Mouse (Mus musculus): ENCODE measurements at regions not wholly inside any gene's neighbourhood (a gene's known extent, or its start where the extent isn't known, plus 50 kb on each side); places are given as distances from the start of the nearest gene placed in this dataset.

DNA sequence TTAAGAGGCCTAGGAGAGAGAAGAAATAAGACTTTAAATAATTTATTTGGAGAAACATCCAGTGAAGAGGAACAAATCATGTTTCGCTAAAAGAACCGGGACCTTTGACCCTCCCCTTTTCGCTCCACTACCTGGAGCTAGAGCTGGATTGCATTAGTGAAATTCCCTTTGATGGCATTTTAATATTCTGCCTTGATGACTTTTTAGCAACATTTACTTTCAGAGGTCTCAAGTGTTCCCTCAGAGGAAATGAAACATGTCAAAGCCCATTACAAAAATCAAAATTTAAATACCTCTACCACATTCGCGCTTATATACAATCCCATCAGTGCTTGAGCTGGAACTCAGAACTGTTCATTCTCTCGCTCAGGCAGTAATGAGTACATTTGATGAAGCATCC lies 297.0 kb upstream of the Gm10295 start:
- Histone ChIP-seq H3K9me3 (ENCODE audit: control insufficient read depth, low read length) (no peaks in the 10 kb centered on the region), H3K27me3 (ENCODE audit: control insufficient read depth, insufficient read depth, low read depth, low read length) (no peaks in the 10 kb centered on the region), H3K4me1 (replicated peaks; ENCODE audit: control insufficient read depth, insufficient read depth, low read length) (no peaks in the 10 kb centered on the region), H3K36me3 (ENCODE audit: control insufficient read depth, insufficient read depth, low read length) (no peaks in the 10 kb centered on the region), H3K4me2 (ENCODE audit: low read depth, low read length) (no peak overlapping the region), H3K27ac (ENCODE audit: low read length) (no peak overlapping the region), H3K4me3 (ENCODE audit: low read length) (no peak overlapping the region), H3K9ac (ENCODE audit: low read length) (no peak overlapping the region)
- no peak for ATAC-seq (ENCODE audit: low read depth)
- WGBS = 84% methylated on average over 6 of the region's 6 CpGs

DNA sequence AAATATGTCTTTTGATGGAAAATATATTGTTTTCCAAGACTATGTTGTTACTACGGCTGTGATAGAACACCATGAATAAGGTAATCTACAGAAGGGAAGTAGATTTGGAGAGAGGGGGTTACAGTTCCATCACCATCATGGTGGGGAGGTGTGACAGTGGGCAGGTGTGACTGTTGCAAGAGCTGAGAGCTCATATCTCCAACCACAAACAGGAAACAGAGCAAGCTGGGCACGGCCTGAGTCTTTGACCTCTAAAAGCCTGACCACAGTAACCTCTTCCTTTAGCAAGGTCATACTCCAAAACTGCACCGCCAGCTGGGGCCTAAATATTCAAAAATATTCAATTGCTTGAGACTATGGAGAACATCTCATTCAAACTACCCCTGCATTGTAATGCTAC lies 295.7 kb upstream of the Gm10295 start:
- H3K9ac ChIP-seq (ENCODE audit: low read length) = no peak overlapping the region
- H3K27ac ChIP-seq (ENCODE audit: low read length) = no peak overlapping the region
- 76% methylated on average over 3 of the region's 3 CpGs for WGBS
- H3K9me3 ChIP-seq (ENCODE audit: control insufficient read depth, low read length) = no peaks in the 10 kb centered on the region
- no peaks in the 10 kb centered on the region for H3K4me1 ChIP-seq (replicated peaks; ENCODE audit: control insufficient read depth, insufficient read depth, low read length)
- no peaks in the 10 kb centered on the region for H3K27me3 ChIP-seq (ENCODE audit: control insufficient read depth, insufficient read depth, low read depth, low read length)
- no peaks in the 10 kb centered on the region for H3K36me3 ChIP-seq (ENCODE audit: control insufficient read depth, insufficient read depth, low read length)
- no peak overlapping the region for H3K4me3 ChIP-seq (ENCODE audit: low read length)
- no peak for ATAC-seq (ENCODE audit: low read depth)
- H3K4me2 ChIP-seq (ENCODE audit: low read depth, low read length) = no peak overlapping the region

DNA sequence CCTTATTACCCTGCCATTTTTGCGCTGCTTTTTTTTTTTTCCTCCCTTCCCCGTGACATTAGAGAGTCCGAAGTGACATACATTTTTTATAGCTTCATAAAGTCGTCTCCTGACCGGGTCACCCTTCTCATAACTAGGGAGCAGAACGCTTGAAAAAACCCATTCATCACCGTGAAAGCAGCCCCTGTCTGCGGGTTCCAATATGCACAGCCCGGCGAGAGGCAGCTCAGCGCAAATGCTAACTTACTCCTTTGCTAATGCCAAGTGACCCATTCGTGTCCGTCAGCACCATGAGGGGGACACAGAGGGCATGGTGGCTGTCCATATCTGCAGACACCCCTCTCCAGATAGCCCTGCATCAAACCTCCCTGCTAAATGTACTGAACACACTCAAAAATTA lies 271.8 kb upstream of the Gm10295 start:
- Histone ChIP-seq H3K4me1 (replicated peaks; ENCODE audit: control insufficient read depth, insufficient read depth, low read length) (no peaks in the 10 kb centered on the region), H3K27ac (ENCODE audit: low read length) (no peak overlapping the region), H3K4me2 (ENCODE audit: low read depth, low read length) (peak overlapping the region; percentile 27), H3K36me3 (ENCODE audit: control insufficient read depth, insufficient read depth, low read length) (no peaks in the 10 kb centered on the region), H3K27me3 (ENCODE audit: control insufficient read depth, insufficient read depth, low read depth, low read length) (no peaks in the 10 kb centered on the region), H3K9me3 (ENCODE audit: control insufficient read depth, low read length) (no peaks in the 10 kb centered on the region), H3K9ac (ENCODE audit: low read length) (no peak overlapping the region), H3K4me3 (ENCODE audit: low read length) (no peak overlapping the region)
- ATAC-seq (ENCODE audit: low read depth) = no peak
- 35% methylated on average over 13 of the region's 13 CpGs for WGBS

DNA sequence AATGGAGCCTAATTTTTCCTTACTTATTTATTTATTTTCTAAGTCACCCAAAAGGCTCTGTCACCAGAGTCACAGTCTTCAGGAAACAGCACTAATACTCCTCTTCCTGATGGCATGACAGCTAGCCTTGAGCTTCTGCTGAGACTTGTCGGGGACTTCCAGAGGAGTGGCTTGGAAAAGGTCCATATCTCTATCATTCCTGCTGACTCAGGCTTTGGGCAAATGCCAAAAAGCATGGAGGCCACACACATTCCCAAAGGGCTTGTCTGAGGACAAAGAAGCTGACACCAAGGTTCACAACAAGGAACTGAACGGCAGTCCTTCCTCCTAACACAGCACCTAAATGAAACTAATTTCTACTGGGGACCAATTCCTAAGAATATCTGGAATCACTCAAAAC lies 251.9 kb upstream of the Gm10295 start:
- ATAC-seq (ENCODE audit: low read depth) = peak; percentile 78
- WGBS = 28% methylated on average over 2 of the region's 2 CpGs
- Histone ChIP-seq H3K4me1 (replicated peaks; ENCODE audit: control insufficient read depth, insufficient read depth, low read length) (peaks cover 7% of the 10 kb centered on the region; the same call in 1 of the 2 replicates), H3K4me3 (ENCODE audit: low read length) (no peak overlapping the region), H3K27ac (ENCODE audit: low read length) (no peak overlapping the region), H3K9me3 (ENCODE audit: control insufficient read depth, low read length) (no peaks in the 10 kb centered on the region), H3K27me3 (ENCODE audit: control insufficient read depth, insufficient read depth, low read depth, low read length) (no peaks in the 10 kb centered on the region), H3K36me3 (ENCODE audit: control insufficient read depth, insufficient read depth, low read length) (no peaks in the 10 kb centered on the region), H3K9ac (ENCODE audit: low read length) (no peak overlapping the region), H3K4me2 (ENCODE audit: low read depth, low read length) (no peak overlapping the region; the same call in 1 of the 2 replicates)

DNA sequence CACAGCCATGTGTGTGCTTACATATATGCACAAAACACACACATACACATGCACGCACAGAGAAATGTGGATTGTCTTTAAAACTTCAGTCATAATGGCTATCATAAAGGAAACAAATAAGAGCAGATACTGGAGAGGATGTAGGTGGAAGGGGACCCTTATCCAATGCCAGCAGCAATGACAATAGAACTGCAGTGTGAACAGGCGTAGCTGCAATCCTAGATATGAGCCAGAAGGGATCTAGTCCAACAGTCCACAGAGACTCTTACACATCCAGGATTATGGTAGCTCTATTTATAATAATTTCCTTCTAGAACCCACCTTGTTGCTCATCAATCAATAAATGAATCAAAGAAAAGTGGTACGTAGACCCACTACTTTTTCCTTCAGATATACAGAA lies 245.5 kb upstream of the Gm10295 start:
- Histone ChIP-seq H3K9ac (ENCODE audit: low read length) (no peak overlapping the region), H3K27ac (ENCODE audit: low read length) (no peak overlapping the region), H3K27me3 (ENCODE audit: control insufficient read depth, insufficient read depth, low read depth, low read length) (no peaks in the 10 kb centered on the region), H3K4me1 (replicated peaks; ENCODE audit: control insufficient read depth, insufficient read depth, low read length) (no peaks in the 10 kb centered on the region), H3K9me3 (ENCODE audit: control insufficient read depth, low read length) (no peaks in the 10 kb centered on the region), H3K4me3 (ENCODE audit: low read length) (no peak overlapping the region), H3K36me3 (ENCODE audit: control insufficient read depth, insufficient read depth, low read length) (no peaks in the 10 kb centered on the region), H3K4me2 (ENCODE audit: low read depth, low read length) (no peak overlapping the region)
- ATAC-seq (ENCODE audit: low read depth) = no peak
- 87% methylated on average over 3 of the region's 3 CpGs for WGBS

DNA sequence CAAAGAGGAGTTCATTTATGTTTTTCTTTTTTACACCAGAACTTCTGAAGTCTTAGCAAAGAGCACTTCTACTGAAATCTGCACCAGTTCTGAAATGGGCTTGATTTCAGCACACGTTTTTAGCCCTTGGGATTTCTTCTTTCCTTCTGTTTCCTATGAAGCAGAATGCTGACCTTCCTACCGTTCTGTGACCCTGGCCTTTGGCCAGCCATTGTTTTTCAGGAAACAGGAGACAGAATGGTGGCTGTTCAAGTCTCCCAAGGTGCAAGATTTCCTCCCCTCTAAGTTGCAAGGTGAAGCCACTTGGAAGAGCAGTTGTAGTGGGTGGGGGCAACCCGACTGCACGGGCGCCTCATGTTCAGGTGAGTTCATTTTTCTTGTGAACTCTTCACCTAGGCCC lies 236.3 kb upstream of the Gm10295 start:
- ATAC-seq (ENCODE audit: low read depth) = no peak
- no peaks in the 10 kb centered on the region for H3K36me3 ChIP-seq (ENCODE audit: control insufficient read depth, insufficient read depth, low read length)
- peak overlapping the region; percentile 15; the same call in 1 of the 2 replicates for H3K27ac ChIP-seq (ENCODE audit: low read length)
- H3K27me3 ChIP-seq (ENCODE audit: control insufficient read depth, insufficient read depth, low read depth, low read length) = no peaks in the 10 kb centered on the region
- H3K4me2 ChIP-seq (ENCODE audit: low read depth, low read length) = no peak overlapping the region
- no peak overlapping the region for H3K4me3 ChIP-seq (ENCODE audit: low read length)
- H3K9me3 ChIP-seq (ENCODE audit: control insufficient read depth, low read length) = no peaks in the 10 kb centered on the region
- 0 out of 2 replicates have a peak, but pooled peaks cover 5% of the 10 kb centered on the region for H3K4me1 ChIP-seq (replicated peaks; ENCODE audit: control insufficient read depth, insufficient read depth, low read length)
- 63% methylated on average over 5 of the region's 5 CpGs for WGBS
- no peak overlapping the region for H3K9ac ChIP-seq (ENCODE audit: low read length)

DNA sequence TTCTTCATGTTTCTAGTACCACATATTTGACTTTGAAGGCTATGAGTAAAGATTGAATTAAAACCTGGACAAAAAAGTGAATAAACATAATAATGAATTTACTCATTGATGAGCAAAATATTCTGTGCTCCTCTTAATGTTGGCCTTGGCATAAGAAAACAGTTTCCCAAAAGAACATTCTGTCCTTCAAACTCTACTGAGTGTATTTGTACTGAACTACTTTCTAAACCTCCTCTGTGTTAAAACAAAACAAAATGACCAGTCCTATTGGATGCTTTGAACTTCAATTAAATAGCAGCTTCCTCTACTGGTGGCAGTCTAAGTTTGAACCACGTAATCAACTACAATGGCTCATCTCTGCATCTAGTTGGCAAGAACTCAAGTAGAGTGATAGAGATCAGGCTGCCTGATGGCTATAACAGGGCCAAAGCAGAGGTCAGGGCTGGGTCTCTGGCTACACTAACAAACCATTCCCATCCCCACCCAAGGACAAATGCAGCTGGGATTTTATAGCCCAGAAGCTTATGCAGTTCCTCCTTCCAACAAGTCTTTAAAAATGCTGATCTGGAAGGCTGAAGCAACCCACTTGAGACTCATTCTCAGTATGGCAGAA lies 232.3 kb upstream of the Gm10295 start:
- Histone ChIP-seq H3K4me3 (ENCODE audit: low read length) (no peak overlapping the region), H3K9me3 (ENCODE audit: control insufficient read depth, low read length) (no peaks in the 10 kb centered on the region), H3K36me3 (ENCODE audit: control insufficient read depth, insufficient read depth, low read length) (no peaks in the 10 kb centered on the region), H3K4me1 (replicated peaks; ENCODE audit: control insufficient read depth, insufficient read depth, low read length) (0 out of 2 replicates have a peak, but pooled peaks cover 5% of the 10 kb centered on the region), H3K4me2 (ENCODE audit: low read depth, low read length) (no peak overlapping the region), H3K27me3 (ENCODE audit: control insufficient read depth, insufficient read depth, low read depth, low read length) (no peaks in the 10 kb centered on the region), H3K9ac (ENCODE audit: low read length) (no peak overlapping the region), H3K27ac (ENCODE audit: low read length) (peak overlapping the region; percentile 46)
- peak; percentile 68; the same call in 1 of the 2 replicates for ATAC-seq (ENCODE audit: low read depth)
- 37% methylated on average over 1 of the region's 1 CpGs for WGBS

DNA sequence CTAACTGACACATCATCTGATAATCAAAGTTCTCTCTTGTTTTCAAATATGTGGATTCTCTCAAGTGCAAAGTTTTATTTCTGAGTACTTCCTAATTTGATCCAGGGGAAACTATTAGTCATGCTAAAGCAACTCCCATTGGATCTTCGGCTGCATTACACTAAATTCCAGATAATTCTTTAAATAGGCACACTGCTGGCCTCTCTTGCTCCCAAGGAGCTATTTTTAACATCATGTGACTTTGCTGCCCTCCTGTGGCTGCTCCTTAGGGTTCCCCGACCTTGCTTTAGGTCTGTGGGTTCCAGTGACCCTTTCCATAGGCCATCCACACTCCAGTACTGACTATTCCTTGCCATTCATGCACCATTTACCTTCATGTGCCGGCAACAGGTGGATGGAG lies 230.5 kb upstream of the Gm10295 start:
- peak; percentile 78 for ATAC-seq (ENCODE audit: low read depth)
- H3K36me3 ChIP-seq (ENCODE audit: control insufficient read depth, insufficient read depth, low read length) = no peaks in the 10 kb centered on the region
- 24% methylated on average over 3 of the region's 3 CpGs for WGBS
- H3K27ac ChIP-seq (ENCODE audit: low read length) = no peak overlapping the region
- H3K4me2 ChIP-seq (ENCODE audit: low read depth, low read length) = no peak overlapping the region
- no peaks in the 10 kb centered on the region for H3K9me3 ChIP-seq (ENCODE audit: control insufficient read depth, low read length)
- H3K9ac ChIP-seq (ENCODE audit: low read length) = no peak overlapping the region
- H3K4me3 ChIP-seq (ENCODE audit: low read length) = no peak overlapping the region
- 0 out of 2 replicates have a peak, but pooled peaks cover 5% of the 10 kb centered on the region for H3K4me1 ChIP-seq (replicated peaks; ENCODE audit: control insufficient read depth, insufficient read depth, low read length)
- H3K27me3 ChIP-seq (ENCODE audit: control insufficient read depth, insufficient read depth, low read depth, low read length) = no peaks in the 10 kb centered on the region

DNA sequence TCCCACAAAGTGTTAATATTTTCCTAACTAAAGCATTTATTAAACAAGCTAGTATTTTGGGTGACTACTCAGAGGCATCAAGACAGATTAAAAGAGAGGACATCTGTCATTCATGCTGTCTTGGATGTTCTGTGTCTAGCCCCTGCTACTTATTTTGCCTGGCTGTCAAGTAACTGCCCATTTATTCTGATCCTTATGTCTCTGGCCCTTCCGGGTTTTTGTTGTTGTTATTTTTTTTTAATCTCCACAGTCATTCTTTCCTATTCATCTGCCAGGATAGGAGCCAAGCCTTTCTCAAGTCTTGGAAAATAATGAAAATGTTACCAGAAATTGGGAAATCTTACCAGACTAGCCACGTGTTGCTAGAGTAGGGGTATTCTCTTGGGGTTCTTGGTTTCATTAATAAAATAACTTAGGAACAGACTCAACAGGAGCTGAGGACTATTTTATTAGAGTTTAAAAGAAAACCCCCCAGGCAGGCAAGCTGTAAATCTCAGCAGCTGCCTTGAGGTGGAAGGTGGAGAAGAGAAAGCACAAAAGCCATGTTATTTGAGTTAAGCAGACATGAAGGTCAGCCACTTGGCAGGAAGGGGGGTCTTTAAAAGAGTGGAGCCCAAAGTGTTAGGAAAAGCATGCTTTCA lies 209.1 kb upstream of the Gm10295 start:
- no peak overlapping the region for H3K4me2 ChIP-seq (ENCODE audit: low read depth, low read length)
- 34% methylated on average over 2 of the region's 2 CpGs for WGBS
- H3K9me3 ChIP-seq (ENCODE audit: control insufficient read depth, low read length) = no peaks in the 10 kb centered on the region
- peak; percentile 68; the same call in 1 of the 2 replicates for ATAC-seq (ENCODE audit: low read depth)
- no peak overlapping the region for H3K4me3 ChIP-seq (ENCODE audit: low read length)
- H3K27me3 ChIP-seq (ENCODE audit: control insufficient read depth, insufficient read depth, low read depth, low read length) = no peaks in the 10 kb centered on the region
- peak overlapping the region; percentile 23; the same call in 1 of the 2 replicates for H3K27ac ChIP-seq (ENCODE audit: low read length)
- peaks cover 5% of the 10 kb centered on the region; the same call in 1 of the 2 replicates for H3K4me1 ChIP-seq (replicated peaks; ENCODE audit: control insufficient read depth, insufficient read depth, low read length)
- H3K36me3 ChIP-seq (ENCODE audit: control insufficient read depth, insufficient read depth, low read length) = no peaks in the 10 kb centered on the region
- H3K9ac ChIP-seq (ENCODE audit: low read length) = no peak overlapping the region

Data from lung, embryonic 16.5 days (tissue).